ENCODE assay signal across 24 mouse cellular contexts in the genomic region with DNA sequence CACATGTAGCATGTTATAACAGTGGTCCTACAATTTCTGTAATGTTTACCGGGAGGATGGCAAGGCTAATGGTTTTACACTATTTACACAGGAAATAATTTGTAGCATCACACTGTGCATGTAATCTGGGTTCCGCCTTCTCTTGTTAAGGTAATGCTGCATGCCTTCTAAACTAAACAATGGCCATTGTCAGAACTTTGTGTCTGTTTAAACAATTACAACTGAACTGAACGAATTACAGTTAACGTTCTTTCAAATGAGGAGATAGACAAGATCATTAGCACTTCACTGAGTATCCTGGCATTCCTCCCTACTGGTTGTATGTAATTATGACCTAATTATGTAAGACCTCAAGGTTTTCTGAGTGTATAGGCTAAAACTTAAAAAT. TPM values are rescaled to one million over a fixed set of nuclear protein-coding genes. Genes with fewer than 3 reads are reported as not detected.
A peak's percentile ranks its signal among the peaks of the same experiment; 100 is the strongest.
DNase-seq lines count a peak whose midpoint lies in the region; ATAC-seq lines count a peak whose summit lies in the region.
"Had no signal": no experiment of that assay in that cellular context is flagged by ENCODE, and none has a peak within 500 bp of the region (broad histone marks: within the 10 kb centered on the region; RNA-seq: fewer than 3 reads in every experiment).

No protein-coding gene starts in this region.

- peak; percentile 7 for DNase-seq in forebrain, embryonic 14.5 days (ENCODE audit: low spot score)
- DNase-seq in neural tube, embryonic 11.5 days (ENCODE audit: low spot score) = no peak
- DNase-seq in R1 (ENCODE audit: low read depth, low spot score) = peak; percentile 91
- DNase-seq in retina, postnatal 1 day = peak; percentile 83
- DNase-seq in c-Kit-positive CD71-positive TER-119-positive erythroid progenitor cells, embryonic 14.5 days (ENCODE audit: low spot score) = no peak
- DNase-seq: adrenal gland, adult 2 months; adrenal gland, postnatal 25 days; cerebellum, adult 2 months; cerebellum, postnatal 10 days; gastrocnemius, adult 2 months; gastrocnemius, postnatal 25 days; heart, postnatal 4 days had no signal

- no peaks in the 10 kb centered on the region for H3K9me3 ChIP-seq in forebrain, embryonic 14.5 days (replicated peaks; ENCODE audit: control insufficient read depth, low read length)
- H3K9me3 ChIP-seq in forebrain, embryonic 16.5 days (ENCODE audit: control insufficient read depth, low read length) = no peaks in the 10 kb centered on the region
- H3K9me3 ChIP-seq in neural tube, embryonic 11.5 days (ENCODE audit: control insufficient read depth, low read length) = no peaks in the 10 kb centered on the region
- H3K9me3 ChIP-seq in neural tube, embryonic 15.5 days (replicated peaks) = no peaks in the 10 kb centered on the region
- H3K9me3 ChIP-seq: embryonic facial prominence, embryonic 12.5 days; forebrain, embryonic 12.5 days; G1E; heart, embryonic 13.5 days; hindbrain, embryonic 13.5 days; intestine, embryonic 15.5 days had no signal

- peaks cover 2% of the 10 kb centered on the region; the same call in 1 of the 2 replicates for H3K4me1 ChIP-seq in forebrain, embryonic 14.5 days (ENCODE audit: control insufficient read depth, insufficient read depth, low read length)
- H3K4me1 ChIP-seq in forebrain, embryonic 16.5 days (replicated peaks; ENCODE audit: control insufficient read depth, insufficient read depth, low read length) = peaks cover 6% of the 10 kb centered on the region; the same call in 1 of the 2 replicates
- no peaks in the 10 kb centered on the region for H3K4me1 ChIP-seq in neural tube, embryonic 11.5 days (ENCODE audit: control insufficient read depth, insufficient read depth, low read length)
- H3K4me1 ChIP-seq in neural tube, embryonic 15.5 days = 0 out of 2 replicates have a peak, but pooled peaks cover 6% of the 10 kb centered on the region
- H3K4me1 ChIP-seq: heart, embryonic 13.5 days had no signal

- H3K27me3 ChIP-seq in forebrain, embryonic 14.5 days (replicated peaks; ENCODE audit: control insufficient read depth, insufficient read depth, low read length) = no peaks in the 10 kb centered on the region
- no peaks in the 10 kb centered on the region for H3K27me3 ChIP-seq in forebrain, embryonic 16.5 days (replicated peaks; ENCODE audit: control insufficient read depth, insufficient read depth, low read length)
- no peaks in the 10 kb centered on the region for H3K27me3 ChIP-seq in neural tube, embryonic 11.5 days (ENCODE audit: control insufficient read depth, insufficient read depth, low read length)
- H3K27me3 ChIP-seq in neural tube, embryonic 15.5 days (replicated peaks) = 0 out of 2 replicates have a peak, but pooled peaks cover 2% of the 10 kb centered on the region
- H3K27me3 ChIP-seq: embryonic facial prominence, embryonic 12.5 days; forebrain, embryonic 12.5 days; heart, embryonic 13.5 days; intestine, embryonic 15.5 days had no signal

- H3K36me3 ChIP-seq in forebrain, embryonic 14.5 days (ENCODE audit: control insufficient read depth, insufficient read depth, low read length) = no peaks in the 10 kb centered on the region
- H3K36me3 ChIP-seq in forebrain, embryonic 16.5 days (ENCODE audit: control insufficient read depth, insufficient read depth) = no peaks in the 10 kb centered on the region
- no peaks in the 10 kb centered on the region for H3K36me3 ChIP-seq in neural tube, embryonic 11.5 days (ENCODE audit: control insufficient read depth, insufficient read depth, low read length)
- no peaks in the 10 kb centered on the region for H3K36me3 ChIP-seq in neural tube, embryonic 15.5 days
- H3K36me3 ChIP-seq: embryonic facial prominence, embryonic 12.5 days; forebrain, embryonic 12.5 days; G1E; heart, embryonic 13.5 days; hindbrain, embryonic 13.5 days; intestine, embryonic 15.5 days had no signal

- WGBS in forebrain, embryonic 14.5 days = 20% methylated on average over 4 of the region's 4 CpGs
- 21% methylated on average over 4 of the region's 4 CpGs for WGBS in forebrain, embryonic 16.5 days
- 11% methylated on average over 4 of the region's 4 CpGs for WGBS in neural tube, embryonic 11.5 days
- WGBS in neural tube, embryonic 15.5 days = 6% methylated on average over 4 of the region's 4 CpGs

- ATAC-seq in forebrain, embryonic 14.5 days = no peak
- no peak for ATAC-seq in forebrain, embryonic 16.5 days
- 0 out of 2 replicates have a peak, but pooled peaks have one; percentile 7 for ATAC-seq in neural tube, embryonic 11.5 days (ENCODE audit: insufficient read depth, low FRiP score, low TSS enrichment)
- no peak for ATAC-seq in neural tube, embryonic 15.5 days (ENCODE audit: low FRiP score)
- ATAC-seq in erythroid progenitor cell, adult 5-6 weeks (replicated peaks; ENCODE audit: low FRiP score, poor library complexity, severe bottlenecking) = no peak
- ATAC-seq: activated CD4-positive, CD25-positive, alpha-beta regulatory T cell, adult 4 months had no signal

- no peak overlapping the region for H3K27ac ChIP-seq in forebrain, embryonic 14.5 days (ENCODE audit: low read depth, low read length)
- H3K27ac ChIP-seq in forebrain, embryonic 16.5 days (ENCODE audit: low read length) = no peak overlapping the region
- H3K27ac ChIP-seq in neural tube, embryonic 11.5 days (ENCODE audit: low read depth, low read length) = no peak overlapping the region
- no peak overlapping the region for H3K27ac ChIP-seq in neural tube, embryonic 15.5 days (replicated peaks)
- H3K27ac ChIP-seq: forebrain, embryonic 12.5 days; gastrocnemius, adult 2 months; heart, embryonic 13.5 days; hindbrain, embryonic 13.5 days had no signal

- H3K9ac ChIP-seq in forebrain, embryonic 14.5 days (ENCODE audit: low read length) = no peak overlapping the region
- no peak overlapping the region for H3K9ac ChIP-seq in forebrain, embryonic 16.5 days (replicated peaks; ENCODE audit: low read depth, low read length)
- H3K9ac ChIP-seq in neural tube, embryonic 11.5 days (ENCODE audit: low read length) = no peak overlapping the region
- H3K9ac ChIP-seq in neural tube, embryonic 15.5 days (replicated peaks) = no peak overlapping the region
- H3K9ac ChIP-seq: embryonic facial prominence, embryonic 12.5 days; forebrain, embryonic 12.5 days; heart, embryonic 13.5 days; intestine, embryonic 15.5 days had no signal

- no peak overlapping the region for H3K4me3 ChIP-seq in forebrain, embryonic 14.5 days (ENCODE audit: low read depth, low read length)
- no peak overlapping the region for H3K4me3 ChIP-seq in forebrain, embryonic 16.5 days (replicated peaks; ENCODE audit: low read length)
- no peak overlapping the region for H3K4me3 ChIP-seq in neural tube, embryonic 11.5 days (ENCODE audit: low read depth, low read length)
- H3K4me3 ChIP-seq in neural tube, embryonic 15.5 days (replicated peaks) = no peak overlapping the region
- H3K4me3 ChIP-seq: embryonic facial prominence, embryonic 12.5 days; forebrain, embryonic 12.5 days; gastrocnemius, adult 2 months; heart, embryonic 13.5 days; hindbrain, embryonic 13.5 days; intestine, embryonic 15.5 days had no signal

- no peak overlapping the region for H3K4me2 ChIP-seq in forebrain, embryonic 14.5 days (ENCODE audit: low read length)
- H3K4me2 ChIP-seq in forebrain, embryonic 16.5 days (ENCODE audit: low read length) = no peak overlapping the region
- H3K4me2 ChIP-seq in neural tube, embryonic 11.5 days (ENCODE audit: low read depth) = no peak overlapping the region
- no peak overlapping the region for H3K4me2 ChIP-seq in neural tube, embryonic 15.5 days
- H3K4me2 ChIP-seq: embryonic facial prominence, embryonic 12.5 days; forebrain, embryonic 12.5 days; heart, embryonic 13.5 days; hindbrain, embryonic 13.5 days; intestine, embryonic 15.5 days had no signal

RNA-seq across cellular contexts. Expression of a gene that starts 41.1 kb away (rescaled TPM):
- polyA plus RNA-seq in forebrain, embryonic 14.5 days (2014; fragmentation: Nextera tagmentation; extraction: Ambion mirVana) = not detected in 2 replicates
- polyA plus RNA-seq in forebrain, embryonic 16.5 days (2015; fragmentation: Nextera tagmentation; extraction: Ambion mirVana) = not detected in 2 replicates
- not detected in 2 replicates for polyA plus RNA-seq in neural tube, embryonic 11.5 days (2014; fragmentation: Nextera tagmentation; extraction: Ambion mirVana)
- not detected in 2 replicates for polyA plus RNA-seq in neural tube, embryonic 15.5 days (2015; fragmentation: Nextera tagmentation; extraction: Ambion mirVana)
- total RNA-seq in erythroid progenitor cell, adult 5-6 weeks (2015; ENCODE audit: low replicate concordance) = not detected in 2 replicates
- total RNA-seq in erythroid progenitor cell, adult 5-6 weeks (2017; ENCODE audit: low replicate concordance) = not detected in 2 replicates
- total RNA-seq: adrenal gland, adult 2 months; adrenal gland, postnatal 25 days; gastrocnemius, adult 2 months; gastrocnemius, postnatal 25 days; heart, postnatal 4 days had no signal
- polyA plus RNA-seq: adrenal gland, adult 2 months; C2C12; cerebellum, adult 2 months; forebrain, embryonic 12.5 days; G1E; heart, embryonic 13.5 days; heart, postnatal 0 days; hindbrain, embryonic 13.5 days; intestine, embryonic 15.5 days had no signal

RNA-seq across cellular contexts. Expression of a gene that starts 48.4 kb away (rescaled TPM):
- polyA plus RNA-seq in forebrain, embryonic 14.5 days (2014; fragmentation: Nextera tagmentation; extraction: Ambion mirVana) = not detected in 2 replicates
- not detected in 2 replicates for polyA plus RNA-seq in forebrain, embryonic 16.5 days (2015; fragmentation: Nextera tagmentation; extraction: Ambion mirVana)
- 0.03 TPM in 1 of 2 replicates, not detected in the other for polyA plus RNA-seq in neural tube, embryonic 11.5 days (2014; fragmentation: Nextera tagmentation; extraction: Ambion mirVana)
- polyA plus RNA-seq in neural tube, embryonic 15.5 days (2015; fragmentation: Nextera tagmentation; extraction: Ambion mirVana) = 0.09 and 0.32 TPM in 2 replicates
- total RNA-seq in erythroid progenitor cell, adult 5-6 weeks (2015; ENCODE audit: low replicate concordance) = not detected in 2 replicates
- total RNA-seq in erythroid progenitor cell, adult 5-6 weeks (2017; ENCODE audit: low replicate concordance) = not detected in 2 replicates
- total RNA-seq: gastrocnemius, adult 2 months had no signal
- polyA plus RNA-seq: C2C12; cerebellum, adult 2 months; embryonic facial prominence, embryonic 12.5 days; forebrain, embryonic 12.5 days; G1E; hindbrain, embryonic 13.5 days had no signal

Comparison
In these comparisons a context has a peak if more than half of its experiments do, and no peak if none do; other contexts are left out.
1. DNase-seq: peak in forebrain, embryonic 14.5 days (single experiment), R1 (single experiment) and retina, postnatal 1 day (single experiment); none in neural tube, embryonic 11.5 days (single experiment) and c-Kit-positive CD71-positive TER-119-positive erythroid progenitor cells, embryonic 14.5 days (single experiment).